Mouse (Mus musculus) common myeloid progenitor, adult 5-6 weeks (primary cell): Measurements from ENCODE around the gene Gadl1. TPM values are rescaled to one million over a fixed set of nuclear protein-coding genes. Genes with fewer than 3 reads are reported as not detected.
"Not testable (repeated sequence)": the region's sequence is repeated elsewhere in the genome, so short reads cannot be mapped to it uniquely, and the experiment has no call there.

Source experiments
- ATAC-seq: replicated peaks from 2 replicates; pipeline ENCODE4 v1.8.0; 2016; ENCODE audit warnings: low read depth, mild to moderate bottlenecking, moderate TSS enrichment, inconsistent platforms; ENCODE audit not compliant: poor library complexity, severe bottlenecking
- total RNA-seq: library from RNA; stranded (forward); fragments of 200-1000, 187-1606 nt; gene quantifications from 2 replicates; pipeline ENCODE4 v1.2.3, GENCODE M21; 2017

The Gadl1 gene
- total RNA-seq, 1 experiment from 2014 or later: 1.2 TPM

GRCm38 (mm10) chr9:116016221-116016620 lies 107.0 kb downstream of the Gadl1 start:
- ATAC-seq: no peak

- ATAC-seq: no peak
Observed at GRCm38 (mm10) chr9:116017091-116017490, 107.8 kb downstream of the Gadl1 start.

GRCm38 (mm10) chr9:116018586-116018985 lies 109.3 kb downstream of the Gadl1 start:
- ATAC-seq: no peak

- ATAC-seq: 0 out of 2 replicates have a peak, but pooled peaks have one; percentile 45
Observed at GRCm38 (mm10) chr9:116025371-116025770, 116.1 kb downstream of the Gadl1 start.

- ATAC-seq: no peak
Observed at GRCm38 (mm10) chr9:116029076-116029475, 119.8 kb downstream of the Gadl1 start.

GRCm38 (mm10) chr9:116032711-116033110 lies 123.5 kb downstream of the Gadl1 start:
- no peak for ATAC-seq

- no peak for ATAC-seq
Observed at GRCm38 (mm10) chr9:116038275-116038674, 129.0 kb downstream of the Gadl1 start.

- ATAC-seq: no peak
Observed at GRCm38 (mm10) chr9:116039981-116040380, 130.7 kb downstream of the Gadl1 start.

GRCm38 (mm10) chr9:116040852-116041251 lies 131.6 kb downstream of the Gadl1 start:
- ATAC-seq: peak; percentile 66

- ATAC-seq: peak; percentile 53; the same call in 1 of the 2 replicates
Observed at GRCm38 (mm10) chr9:116041369-116041768, 132.1 kb downstream of the Gadl1 start.

- ATAC-seq: peak; percentile 82
Observed at GRCm38 (mm10) chr9:116041787-116042186, 132.5 kb downstream of the Gadl1 start.

- no peak; the same call in 1 of the 2 replicates for ATAC-seq
Observed at GRCm38 (mm10) chr9:116049985-116050384, 140.7 kb downstream of the Gadl1 start.

- no peak for ATAC-seq
Observed at GRCm38 (mm10) chr9:116053976-116054375, 144.7 kb downstream of the Gadl1 start.

GRCm38 (mm10) chr9:116058475-116058874 lies 149.2 kb downstream of the Gadl1 start:
- ATAC-seq: peak; percentile 39

- peak; percentile 90 for ATAC-seq
Observed at GRCm38 (mm10) chr9:116059156-116059555, 149.9 kb downstream of the Gadl1 start.

- ATAC-seq: peak; percentile 55
Observed at GRCm38 (mm10) chr9:116060691-116061090, 151.4 kb downstream of the Gadl1 start.

- ATAC-seq: no peak
Observed at GRCm38 (mm10) chr9:116064774-116065173, 155.5 kb downstream of the Gadl1 start.

GRCm38 (mm10) chr9:116071561-116071960 lies 162.3 kb downstream of the Gadl1 start:
- not testable (repeated sequence) for ATAC-seq

- ATAC-seq: no peak
Observed at GRCm38 (mm10) chr9:116076163-116076562, 166.9 kb downstream of the Gadl1 start.

GRCm38 (mm10) chr9:116076946-116077345 lies 167.7 kb downstream of the Gadl1 start:
- peak; percentile 64 for ATAC-seq

GRCm38 (mm10) chr9:116077419-116077818 lies 168.2 kb downstream of the Gadl1 start:
- ATAC-seq: peak; percentile 89

GRCm38 (mm10) chr9:116081781-116082180 lies 172.5 kb downstream of the Gadl1 start:
- no peak for ATAC-seq

- ATAC-seq: no peak
Observed at GRCm38 (mm10) chr9:116083300-116083699, 174.0 kb downstream of the Gadl1 start.
